Mouse (Mus musculus) liver (tissue): Measurements from ENCODE around the gene 2210011C24Rik.
"Not testable (repeated sequence)": the region's sequence is repeated elsewhere in the genome, so short reads cannot be mapped to it uniquely, and the experiment has no call there.

Experiments used
- DNase-seq: peaks from one replicate; pipeline ENCODE4 v3.0.0-alpha.2; 2020; ENCODE audit warnings: mixed read lengths

Gene 2210011C24Rik

GRCm38 (mm10) chr8:83992488-83992887 is 19.5 kb downstream of the 2210011C24Rik start:
- DNase-seq, result peak; percentile 62

- no peak for DNase-seq
These were observed 21.8 kb downstream of the 2210011C24Rik start for GRCm38 (mm10) chr8:83990170-83990569.

- no peak for DNase-seq
These were observed 22.7 kb downstream of the 2210011C24Rik start for GRCm38 (mm10) chr8:83989243-83989642.

- DNase-seq, result not testable (repeated sequence)
These were observed 28.7 kb downstream of the 2210011C24Rik start for GRCm38 (mm10) chr8:83983222-83983621.

- DNase-seq, result peak; percentile 23
These were observed 29.5 kb downstream of the 2210011C24Rik start for GRCm38 (mm10) chr8:83982449-83982848.

GRCm38 (mm10) chr8:83981533-83981932 is 30.4 kb downstream of the 2210011C24Rik start:
- no peak for DNase-seq

- no peak for DNase-seq
These were observed 31.1 kb downstream of the 2210011C24Rik start for GRCm38 (mm10) chr8:83980845-83981244.

GRCm38 (mm10) chr8:83980250-83980649 is 31.7 kb downstream of the 2210011C24Rik start:
- DNase-seq, result no peak

- no peak for DNase-seq
These were observed 33.8 kb downstream of the 2210011C24Rik start for GRCm38 (mm10) chr8:83978200-83978599.

- DNase-seq, result no peak
These were observed 34.3 kb downstream of the 2210011C24Rik start for GRCm38 (mm10) chr8:83977646-83978045.

- DNase-seq, result no peak
These were observed 35.1 kb downstream of the 2210011C24Rik start for GRCm38 (mm10) chr8:83976779-83977350.

GRCm38 (mm10) chr8:83976101-83976630 is 35.8 kb downstream of the 2210011C24Rik start:
- DNase-seq, result peak; percentile 36

GRCm38 (mm10) chr8:83974521-83974920 is 37.5 kb downstream of the 2210011C24Rik start:
- no peak for DNase-seq

- no peak for DNase-seq
These were observed 38.6 kb downstream of the 2210011C24Rik start for GRCm38 (mm10) chr8:83973161-83974031.

- peak; percentile 99 for DNase-seq
These were observed 39.5 kb downstream of the 2210011C24Rik start, which contains the start of gene Prkaca for GRCm38 (mm10) chr8:83972150-83973120. Gene Prkaca (plus strand): TSS chr8:83972993.

- DNase-seq, result no peak
These were observed 40.3 kb downstream of the 2210011C24Rik start for GRCm38 (mm10) chr8:83971661-83972060.

- DNase-seq, result no peak
These were observed 40.9 kb downstream of the 2210011C24Rik start for GRCm38 (mm10) chr8:83971121-83971520.

- no peak for DNase-seq
These were observed 44.3 kb downstream of the 2210011C24Rik start for GRCm38 (mm10) chr8:83967701-83968100.

GRCm38 (mm10) chr8:83964015-83964765 is 47.8 kb downstream of the 2210011C24Rik start:
- DNase-seq, result no peak
